Mouse (Mus musculus) heart, adult 2 months (tissue): Measurements from ENCODE around the gene Chrna5. TPM values are rescaled to one million over a fixed set of nuclear protein-coding genes. Genes with fewer than 3 reads are reported as not detected.

Source experiments
- DNase-seq, 2 experiments: peaks; one replicate each; pipeline ENCODE4 v3.0.0; 2021
- H3K27ac ChIP-seq: fragments of 200-600 bp; 2 replicates; pipeline ENCODE4 v1.8.1; 2022
- H3K27me3 ChIP-seq: fragments of 200-500 bp; 2 replicates; pipeline ENCODE4 v1.6.1; 2012; ENCODE audit warnings: mild to moderate bottlenecking, low read length, inconsistent platforms, mixed read lengths; ENCODE audit not compliant: control insufficient read depth, insufficient read depth
- H3K36me3 ChIP-seq: fragments of 200-500 bp; 2 replicates; pipeline ENCODE4 v1.6.1; 2012; ENCODE audit warnings: low read length, inconsistent platforms; ENCODE audit not compliant: control insufficient read depth, insufficient read depth
- H3K4me1 ChIP-seq: fragments of 200-500 bp; 2 replicates; pipeline ENCODE4 v1.6.1; 2011; ENCODE audit warnings: low read length; ENCODE audit not compliant: control insufficient read depth, insufficient read depth
- H3K4me3 ChIP-seq: fragments of 200-600 bp; 2 replicates; pipeline ENCODE4 v1.8.1; 2022
- H3K79me2 ChIP-seq: fragments of 200-500 bp; replicated peaks from 2 replicates; pipeline ENCODE4 v1.6.1; 2012; ENCODE audit warnings: mild to moderate bottlenecking, inconsistent platforms, low read length, moderate library complexity, mixed read lengths; ENCODE audit not compliant: control insufficient read depth, insufficient read depth
- H3K9ac ChIP-seq: fragments of 200-500 bp; 2 replicates; pipeline ENCODE4 v1.6.1; 2012; ENCODE audit warnings: low read depth, mild to moderate bottlenecking, control low read depth, inconsistent platforms, low read length, mixed read lengths
- CTCF ChIP-seq: fragments of 200-600 bp; IDR thresholded peaks from 2 replicates; pipeline ENCODE4 v1.8.1; 2022; ENCODE audit warnings: antibody characterized with exemption, mild to moderate bottlenecking, moderate library complexity
- EP300 ChIP-seq: fragments of 200-500 bp; IDR thresholded peaks from 2 replicates; pipeline ENCODE4 v1.6.1; 2011; ENCODE audit warnings: low read depth, low read length, control low read depth; ENCODE audit not compliant: insufficient read depth
- POLR2A ChIP-seq: fragments of 200-500 bp; IDR thresholded peaks from 2 replicates; pipeline ENCODE4 v1.6.1; 2011; ENCODE audit warnings: mild to moderate bottlenecking, low read depth, low read length, control low read depth; ENCODE audit not compliant: insufficient read depth
- WGBS: fragments of 180-500 bp; shearing (Covaris S2); methylation state at CpG from one replicate; pipeline ENCODE4 v1.1.7; 2018; 5-methylcytosine and 5-hydroxymethylcytosine counted together
- intact Hi-C: fragments of 180-260 bp; cut with DNase I; formaldehyde crosslinking; loops from one replicate; pipeline ENCODE4 v1.15.1; 2025
- polyA plus RNA-seq: library from polyadenylated mRNA; depleted of rRNA; stranded (reverse); fragments of >200 nt; gene quantifications from 2 replicates; pipeline ENCODE4 v1.2.3, GENCODE M21; 2012; rRNA removed
- total RNA-seq, 2 experiments: library from RNA; stranded (reverse); gene quantifications; 2 replicates each; pipeline ENCODE4 v1.2.3; 2021

Chrna5 gene
- total and polyA plus RNA-seq, 3 experiments: not detected

DNA sequence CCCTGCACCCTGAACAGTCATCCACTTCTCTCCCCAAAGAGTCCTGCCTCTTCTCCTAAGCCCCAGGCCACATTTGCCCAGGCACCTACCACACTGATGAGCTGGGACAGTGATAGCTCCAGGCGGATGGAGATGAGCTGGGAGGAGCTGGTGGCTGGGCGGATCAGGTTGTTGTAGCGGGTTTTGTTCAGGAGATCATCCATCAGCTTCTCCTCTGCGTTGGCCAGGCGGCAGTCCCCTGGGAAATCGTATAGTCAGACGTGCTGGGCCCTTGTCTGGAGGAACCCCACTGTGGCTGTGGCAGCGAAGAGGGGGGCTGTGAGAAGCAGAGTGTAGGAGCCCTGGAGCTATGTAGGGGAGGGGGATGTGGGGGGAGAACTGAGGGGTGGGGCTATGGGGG is 63.0 kb downstream of the Chrna5 start:
- no peak overlapping the region for H3K4me3 ChIP-seq
- 19% methylated on average over 8 of the region's 8 CpGs for WGBS

DNA sequence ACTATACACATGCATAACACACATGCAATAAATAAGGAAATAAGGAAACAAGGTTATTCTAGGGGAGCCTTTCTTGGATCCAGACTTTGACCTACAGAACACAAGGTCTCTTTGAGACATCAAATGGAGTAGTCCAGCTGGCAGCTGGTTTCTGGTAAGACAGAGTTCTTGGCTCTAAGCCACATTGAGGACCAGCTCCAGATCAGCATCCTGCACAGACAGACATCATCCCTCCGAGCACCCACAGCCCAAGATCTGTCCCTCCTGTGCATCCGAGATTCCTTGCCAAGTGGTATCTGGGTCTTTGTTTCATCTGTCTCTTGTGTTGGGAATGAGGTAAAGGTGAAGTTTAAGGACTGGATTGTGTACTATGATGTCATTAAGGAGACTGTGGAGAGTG is 64.3 kb downstream of the Chrna5 start:
- no peak for DNase-seq
- Histone ChIP-seq H3K4me1 (peaks cover 1% of the 10 kb centered on the region; the same call in 1 of the 2 replicates), H3K27ac (no peak overlapping the region), H3K36me3 (no peaks in the 10 kb centered on the region), H3K27me3 (peaks cover 2% of the 10 kb centered on the region; the same call in 1 of the 2 replicates), H3K79me2 (no peaks in the 10 kb centered on the region), H3K9ac (no peak overlapping the region), H3K4me3 (no peak overlapping the region)
- 60% methylated on average over 2 of the region's 2 CpGs for WGBS
- TF ChIP-seq POLR2A (no peak), CTCF (no peak)
- intact Hi-C loops: no loop called here

More for the DNA sequence above, 63.0 kb downstream of the Chrna5 start:
- Histone ChIP-seq H3K79me2 (no peaks in the 10 kb centered on the region), H3K36me3 (no peaks in the 10 kb centered on the region), H3K27ac (no peak overlapping the region), H3K9ac (no peak overlapping the region), H3K27me3 (peaks cover 2% of the 10 kb centered on the region; the same call in 1 of the 2 replicates), H3K4me1 (peaks cover 1% of the 10 kb centered on the region; the same call in 1 of the 2 replicates)
- no peak for DNase-seq
- intact Hi-C loops: no loop called here
- TF ChIP-seq CTCF (no peak), EP300 (no peak)

DNA sequence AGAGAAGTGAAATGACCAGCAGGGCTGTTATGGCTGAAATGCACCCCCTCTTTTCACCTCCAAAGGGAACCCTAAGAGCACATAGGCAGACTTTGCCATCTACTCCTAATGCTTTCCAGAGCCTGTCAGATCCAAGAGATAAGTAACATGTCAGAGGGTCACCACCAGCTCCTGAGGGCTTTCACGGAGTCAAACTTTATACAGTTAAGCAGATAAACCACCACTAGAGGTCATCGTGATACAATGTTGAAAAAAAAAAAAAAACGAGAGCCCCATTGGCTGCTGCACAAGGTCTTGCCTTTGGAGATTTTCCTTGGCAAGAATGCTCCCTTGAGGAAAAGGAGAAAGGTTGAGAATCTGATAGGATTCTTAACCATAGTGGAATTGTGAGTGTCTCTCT is 66.1 kb downstream of the Chrna5 start:
- peaks cover 2% of the 10 kb centered on the region; the same call in 1 of the 2 replicates for H3K27me3 ChIP-seq
- no peaks in the 10 kb centered on the region for H3K36me3 ChIP-seq
- peaks cover 1% of the 10 kb centered on the region; the same call in 1 of the 2 replicates for H3K4me1 ChIP-seq
- no peak overlapping the region for H3K9ac ChIP-seq
- no peak for DNase-seq
- H3K27ac ChIP-seq: no peak overlapping the region
- no peak overlapping the region for H3K4me3 ChIP-seq
- peak; percentile 41 for TF ChIP-seq CTCF
- TF ChIP-seq POLR2A: no peak
- WGBS: 2% methylated on average over 3 of the region's 3 CpGs
- intact Hi-C loops: no loop called here
- no peaks in the 10 kb centered on the region for H3K79me2 ChIP-seq

DNA sequence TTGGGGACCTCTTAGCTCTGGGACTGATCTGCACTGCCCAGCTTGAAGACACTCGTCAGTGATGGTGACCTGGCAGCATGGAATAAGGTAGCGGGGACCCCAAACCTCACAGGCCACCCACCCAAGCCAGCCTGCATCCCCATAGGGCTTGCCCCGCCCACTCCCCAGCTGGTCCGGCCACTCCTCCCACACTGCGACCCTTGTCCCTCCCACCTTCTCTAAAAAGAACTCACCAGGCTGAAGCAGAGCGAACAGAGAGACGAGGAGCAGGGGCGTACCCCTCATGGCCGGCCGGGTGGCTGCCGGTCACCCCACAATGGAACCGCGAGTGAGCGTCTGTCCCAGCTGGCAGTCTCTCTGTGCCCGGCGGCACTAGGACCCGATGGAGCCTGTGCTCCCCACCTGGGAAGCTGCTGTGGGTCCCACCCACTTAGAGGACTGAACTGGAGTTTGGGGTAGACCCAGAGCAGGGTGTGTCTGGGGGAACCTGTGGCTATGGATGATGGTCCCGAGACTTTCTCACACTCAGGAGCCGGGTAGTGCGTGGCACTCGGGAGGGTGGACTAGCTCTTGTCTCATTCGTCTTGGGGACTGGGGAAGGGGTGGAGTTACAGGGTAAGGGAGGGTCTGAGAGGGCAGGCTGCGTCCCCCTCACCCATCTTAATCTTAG is 67.7 kb downstream of the Chrna5 start, which contains the start of gene Chrnb4:
Chrnb4 (minus strand) TSS at position 569 of the 670 bp plus-strand sequence.
- 1% methylated on average over 23 of the region's 23 CpGs for WGBS

DNA sequence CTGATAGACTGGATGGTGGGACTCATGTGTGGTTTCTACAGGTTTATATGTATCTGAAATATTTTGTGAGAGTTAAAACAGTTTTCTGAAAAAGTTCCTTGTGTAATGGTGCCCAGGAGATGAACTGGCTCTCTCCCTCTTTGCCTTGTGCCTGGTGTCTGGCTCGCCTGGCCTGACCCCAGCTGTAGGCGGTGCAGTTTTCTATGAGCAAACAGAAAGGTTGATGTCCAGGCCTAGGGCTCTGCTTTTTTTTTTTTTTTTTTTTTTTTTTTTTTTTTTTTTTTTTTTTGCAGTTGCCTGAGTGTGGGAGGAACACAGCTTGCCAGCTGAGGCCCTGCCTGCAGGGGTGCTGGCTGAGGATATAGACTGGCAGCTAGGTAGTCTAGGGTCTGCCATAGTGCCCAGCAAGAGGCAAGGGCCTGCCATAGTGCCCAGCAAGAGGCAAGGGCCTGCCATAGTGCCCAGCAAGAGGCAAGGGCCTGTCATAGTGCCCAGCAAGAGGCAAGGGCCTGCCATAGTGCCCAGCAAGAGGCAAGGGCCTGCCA is 74.8 kb downstream of the Chrna5 start:
- H3K79me2 ChIP-seq: no peaks in the 10 kb centered on the region
- H3K4me3 ChIP-seq: no peak overlapping the region
- H3K27ac ChIP-seq: no peak overlapping the region
- WGBS: 77% methylated on average over 2 of the region's 2 CpGs
- DNase-seq: no peak
- no peak overlapping the region for H3K9ac ChIP-seq
- no peaks in the 10 kb centered on the region for H3K36me3 ChIP-seq
- TF ChIP-seq EP300 (no peak), POLR2A (no peak), CTCF (no peak)
- no peaks in the 10 kb centered on the region for H3K27me3 ChIP-seq
- no peaks in the 10 kb centered on the region for H3K4me1 ChIP-seq
- intact Hi-C loops: no loop called here

More for the DNA sequence above, 67.7 kb downstream of the Chrna5 start, which contains the start of gene Chrnb4:
- Histone ChIP-seq H3K27me3 (peaks cover 2% of the 10 kb centered on the region; the same call in 1 of the 2 replicates), H3K4me3 (peak within 1 kb of the TSS; percentile 9; the same call in 1 of the 2 replicates), H3K36me3 (no peaks in the 10 kb centered on the region), H3K79me2 (no peaks in the 10 kb centered on the region), H3K27ac (no peak within 1 kb of the TSS), H3K4me1 (peaks cover 1% of the 10 kb centered on the region; the same call in 1 of the 2 replicates), H3K9ac (no peak within 1 kb of the TSS)
- DNase-seq: peak in 1 of 2 experiments; percentile 16
- TF ChIP-seq CTCF (no peak), POLR2A (no peak), EP300 (no peak)
- intact Hi-C loops: no loop called here

Other genes with a start within 250 kb of the Chrna5 start
- gene Wdr61, start 246.4 kb upstream of the Chrna5 start, total RNA-seq: 10 to 100 TPM; 29.0 to 29.6 TPM
- 21.3 and 37.7 TPM in 2 replicates for gene Wdr61, start 246.4 kb upstream of the Chrna5 start, polyA plus RNA-seq
- not detected for gene Crabp1, start 216.1 kb upstream of the Chrna5 start, total RNA-seq
- 0.23 TPM in 1 of 2 replicates, not detected in the other for gene Crabp1, start 216.1 kb upstream of the Chrna5 start, polyA plus RNA-seq
- gene Ireb2, start 117.1 kb upstream of the Chrna5 start, total RNA-seq: 10 to 100 TPM; 23.5 to 26.7 TPM
- gene Ireb2, start 117.1 kb upstream of the Chrna5 start, polyA plus RNA-seq: 4.7 and 10.9 TPM in 2 replicates
- gene Hykk, start 63.6 kb upstream of the Chrna5 start, total RNA-seq: 1 to 10 TPM in 1 of 2 experiments, under 1 TPM in 1; 0.99 to 1.1 TPM
- 0.55 and 1.1 TPM in 2 replicates for gene Hykk, start 63.6 kb upstream of the Chrna5 start, polyA plus RNA-seq
- gene Psma4, start 30.1 kb upstream of the Chrna5 start, total RNA-seq: 100 to 1,000 TPM; 110 to 127 TPM
- gene Psma4, start 30.1 kb upstream of the Chrna5 start, polyA plus RNA-seq: 87.1 and 167 TPM in 2 replicates
- gene AY074887, start 29.9 kb upstream of the Chrna5 start, total RNA-seq: not detected
- not detected in 2 replicates for gene AY074887, start 29.9 kb upstream of the Chrna5 start, polyA plus RNA-seq
- gene Chrna3, start 45.7 kb downstream of the Chrna5 start, total RNA-seq: under 1 TPM in 1 of 2 experiments, not detected in 1; 0.11 TPM
- 0.37 and 1.2 TPM in 2 replicates for gene Chrna3, start 45.7 kb downstream of the Chrna5 start, polyA plus RNA-seq
- under 1 TPM; 0.05 to 0.08 TPM for gene Chrnb4, start 67.9 kb downstream of the Chrna5 start, total RNA-seq
- 0.32 and 0.33 TPM in 2 replicates for gene Chrnb4, start 67.9 kb downstream of the Chrna5 start, polyA plus RNA-seq
- 10 to 100 TPM; 25.3 to 29.5 TPM for gene Ube2q2, start 168.0 kb downstream of the Chrna5 start, total RNA-seq
- gene Ube2q2, start 168.0 kb downstream of the Chrna5 start, polyA plus RNA-seq: 7.8 and 12.5 TPM in 2 replicates
- 10 to 100 TPM; 31.4 to 34.7 TPM for gene Fbxo22, start 228.0 kb downstream of the Chrna5 start, total RNA-seq
- 12.9 and 20.7 TPM in 2 replicates for gene Fbxo22, start 228.0 kb downstream of the Chrna5 start, polyA plus RNA-seq